Comparison of ENCODE assay signal across 12 mouse cellular contexts in the genomic region with DNA sequence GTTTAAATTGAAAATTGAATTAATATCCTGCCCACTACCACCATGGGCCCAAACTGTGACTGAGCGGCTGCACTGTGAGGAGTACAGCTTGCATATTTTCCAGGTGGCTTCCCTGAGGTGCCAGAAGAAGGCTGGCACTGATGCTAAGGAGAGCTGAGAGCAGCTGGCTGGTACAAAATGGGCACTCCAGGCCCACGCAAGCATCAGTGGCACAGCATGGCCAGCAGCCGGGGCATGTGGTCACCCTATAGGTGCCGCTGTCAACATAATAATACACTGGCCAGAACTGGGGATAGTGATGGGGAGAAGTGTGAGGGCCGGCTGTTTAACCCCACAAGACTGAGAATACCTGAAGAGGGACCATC.
DNase-seq lines count a peak whose midpoint lies in the region; ATAC-seq lines count a peak whose summit lies in the region.
"Had no signal": no experiment of that assay in that cellular context is flagged by ENCODE, and none has a peak within 500 bp of the region (broad histone marks: within the 10 kb centered on the region; RNA-seq: fewer than 3 reads in every experiment).

No protein-coding gene starts in this region.

- 84% methylated on average over 5 of the region's 5 CpGs for WGBS in kidney, embryonic 15.5 days
- WGBS in forebrain, embryonic 14.5 days = 62% methylated on average over 5 of the region's 5 CpGs
- WGBS in midbrain, embryonic 13.5 days = 52% methylated on average over 5 of the region's 5 CpGs
- 73% methylated on average over 5 of the region's 5 CpGs for WGBS in liver, embryonic 12.5 days (ENCODE audit: insufficient replicate concordance)

- no peak overlapping the region for H3K9ac ChIP-seq in kidney, embryonic 15.5 days
- H3K9ac ChIP-seq in forebrain, embryonic 14.5 days (ENCODE audit: low read length) = peak overlapping the region; percentile 6; the same call in 1 of the 2 replicates
- peak overlapping the region; percentile 47 for H3K9ac ChIP-seq in midbrain, embryonic 13.5 days (replicated peaks)
- H3K9ac ChIP-seq in liver, embryonic 12.5 days = no peak overlapping the region
- H3K9ac ChIP-seq: embryonic facial prominence, embryonic 12.5 days had no signal

- H3K27ac ChIP-seq in kidney, embryonic 15.5 days = peak overlapping the region; percentile 75
- H3K27ac ChIP-seq in forebrain, embryonic 14.5 days (ENCODE audit: low read depth, low read length) = peak overlapping the region; percentile 70
- H3K27ac ChIP-seq in midbrain, embryonic 13.5 days = peak overlapping the region; percentile 92
- no peak overlapping the region for H3K27ac ChIP-seq in liver, embryonic 12.5 days
- H3K27ac ChIP-seq: embryonic facial prominence, embryonic 12.5 days; macrophage had no signal

- peaks cover 19% of the 10 kb centered on the region for H3K4me1 ChIP-seq in kidney, embryonic 15.5 days
- peaks cover 56% of the 10 kb centered on the region for H3K4me1 ChIP-seq in forebrain, embryonic 14.5 days (ENCODE audit: control insufficient read depth, insufficient read depth, low read length)
- H3K4me1 ChIP-seq in midbrain, embryonic 13.5 days (replicated peaks) = peaks cover 71% of the 10 kb centered on the region
- H3K4me1 ChIP-seq in liver, embryonic 12.5 days = no peaks in the 10 kb centered on the region

- H3K36me3 ChIP-seq in kidney, embryonic 15.5 days = no peaks in the 10 kb centered on the region
- no peaks in the 10 kb centered on the region for H3K36me3 ChIP-seq in forebrain, embryonic 14.5 days (ENCODE audit: control insufficient read depth, insufficient read depth, low read length)
- H3K36me3 ChIP-seq in midbrain, embryonic 13.5 days = no peaks in the 10 kb centered on the region
- no peaks in the 10 kb centered on the region for H3K36me3 ChIP-seq in liver, embryonic 12.5 days
- H3K36me3 ChIP-seq: embryonic facial prominence, embryonic 12.5 days had no signal

- no peaks in the 10 kb centered on the region for H3K27me3 ChIP-seq in kidney, embryonic 15.5 days
- H3K27me3 ChIP-seq in forebrain, embryonic 14.5 days (replicated peaks; ENCODE audit: control insufficient read depth, insufficient read depth, low read length) = no peaks in the 10 kb centered on the region
- no peaks in the 10 kb centered on the region for H3K27me3 ChIP-seq in midbrain, embryonic 13.5 days
- H3K27me3 ChIP-seq in liver, embryonic 12.5 days (replicated peaks) = no peaks in the 10 kb centered on the region
- H3K27me3 ChIP-seq: embryonic facial prominence, embryonic 12.5 days had no signal

- no peak overlapping the region for H3K4me3 ChIP-seq in kidney, embryonic 15.5 days (replicated peaks)
- H3K4me3 ChIP-seq in forebrain, embryonic 14.5 days (ENCODE audit: low read depth, low read length) = no peak overlapping the region
- no peak overlapping the region for H3K4me3 ChIP-seq in midbrain, embryonic 13.5 days (replicated peaks)
- no peak overlapping the region for H3K4me3 ChIP-seq in liver, embryonic 12.5 days
- H3K4me3 ChIP-seq: embryonic facial prominence, embryonic 12.5 days had no signal

- ATAC-seq in kidney, embryonic 15.5 days (replicated peaks; ENCODE audit: low FRiP score) = no peak
- ATAC-seq in forebrain, embryonic 14.5 days = no peak; the same call in 1 of the 2 replicates
- peak; percentile 16 for ATAC-seq in midbrain, embryonic 13.5 days
- ATAC-seq in liver, embryonic 12.5 days = no peak

- H3K4me2 ChIP-seq in kidney, embryonic 15.5 days = peak overlapping the region; percentile 40
- peak overlapping the region; percentile 29 for H3K4me2 ChIP-seq in forebrain, embryonic 14.5 days (ENCODE audit: low read length)
- H3K4me2 ChIP-seq in midbrain, embryonic 13.5 days (replicated peaks) = peak overlapping the region; percentile 41
- no peak overlapping the region for H3K4me2 ChIP-seq in liver, embryonic 12.5 days
- H3K4me2 ChIP-seq: embryonic facial prominence, embryonic 12.5 days had no signal

- no peaks in the 10 kb centered on the region for H3K9me3 ChIP-seq in kidney, embryonic 15.5 days (replicated peaks)
- no peaks in the 10 kb centered on the region for H3K9me3 ChIP-seq in forebrain, embryonic 14.5 days (replicated peaks; ENCODE audit: control insufficient read depth, low read length)
- no peaks in the 10 kb centered on the region for H3K9me3 ChIP-seq in midbrain, embryonic 13.5 days
- H3K9me3 ChIP-seq in liver, embryonic 12.5 days (replicated peaks) = no peaks in the 10 kb centered on the region
- H3K9me3 ChIP-seq: embryonic facial prominence, embryonic 12.5 days had no signal

- no peak for DNase-seq in kidney, adult 9 months
- peak; percentile 54 for DNase-seq in cerebellum, adult 11-12 months
- DNase-seq in forebrain, embryonic 14.5 days (ENCODE audit: low spot score) = no peak
- DNase-seq in adrenal gland, adult (ENCODE audit: inconsistent age in 2 of 2, low spot score in 1 of 2) = no peak
- no peak for DNase-seq in layer of hippocampus, postnatal 36 days
- DNase-seq: heart, postnatal 4 days; liver had no signal

Comparison
In these comparisons a context has a peak if more than half of its experiments do, and no peak if none do; other contexts are left out.
1. H3K9ac ChIP-seq: peak in forebrain, embryonic 14.5 days (single experiment) and midbrain, embryonic 13.5 days (single experiment); none in kidney, embryonic 15.5 days (single experiment) and liver, embryonic 12.5 days (single experiment).